Mouse (Mus musculus) B cell, adult 2 months (primary cell): ENCODE results near the gene Gm28051.
A peak's percentile ranks its signal among the peaks of the same experiment; 100 is the strongest.

Source experiments
- DNase-seq, 2 experiments: peaks; one replicate each; pipeline ENCODE4 v3.0.0; 2022

Gm28051 gene

GRCm38 (mm10) chr12:102757689-102758402, at the start of gene Gm28051, which contains the start of the genes Gon7 and Ubr7:
Gm28051 (minus strand) TSS chr12:102757765.
Gon7 (minus strand) TSS chr12:102757803.
Ubr7 (plus strand) TSS chr12:102757967.
- DNase-seq, result peak; percentile 92 to 93

GRCm38 (mm10) chr12:102799528-102799927, 42.0 kb upstream of the Gm28051 start:
- DNase-seq, result no peak

GRCm38 (mm10) chr12:102787927-102788326, 30.4 kb upstream of the Gm28051 start:
- no peak for DNase-seq

GRCm38 (mm10) chr12:102785593-102785985, 28.0 kb upstream of the Gm28051 start:
- DNase-seq, result no peak

GRCm38 (mm10) chr12:102784899-102785592, 27.5 kb upstream of the Gm28051 start:
- no peak for DNase-seq

GRCm38 (mm10) chr12:102782841-102783240, 25.3 kb upstream of the Gm28051 start:
- DNase-seq, result no peak

GRCm38 (mm10) chr12:102779452-102779851, 21.9 kb upstream of the Gm28051 start:
- peak in 1 of 2 experiments; percentile 36 for DNase-seq

GRCm38 (mm10) chr12:102778151-102778550, 20.6 kb upstream of the Gm28051 start:
- DNase-seq, result no peak

- no peak for DNase-seq
Measured at GRCm38 (mm10) chr12:102776035-102776434, 18.5 kb upstream of the Gm28051 start.

GRCm38 (mm10) chr12:102772676-102773075, 15.1 kb upstream of the Gm28051 start:
- no peak for DNase-seq

- DNase-seq, result no peak
Measured at GRCm38 (mm10) chr12:102771601-102772000, 14.0 kb upstream of the Gm28051 start.

- peak; percentile 22 to 24 for DNase-seq
Measured at GRCm38 (mm10) chr12:102769000-102769399, 11.4 kb upstream of the Gm28051 start.

GRCm38 (mm10) chr12:102763696-102764095, 6.1 kb upstream of the Gm28051 start:
- DNase-seq, result no peak

- no peak for DNase-seq
Measured at GRCm38 (mm10) chr12:102761668-102762067, 4.1 kb upstream of the Gm28051 start.

GRCm38 (mm10) chr12:102758936-102759335, 1.4 kb upstream of the Gm28051 start:
- DNase-seq, result no peak

GRCm38 (mm10) chr12:102758403-102758756, 815 bp upstream of the Gm28051 start, which contains the start of gene Gm20604:
Gm20604 (minus strand) TSS chr12:102758672.
- DNase-seq, result peak in 1 of 2 experiments; percentile 31

GRCm38 (mm10) chr12:102757055-102757688, 393 bp downstream of the Gm28051 start:
- peak in 1 of 2 experiments; percentile 19 for DNase-seq

GRCm38 (mm10) chr12:102756304-102756703, 1.3 kb downstream of the Gm28051 start:
- peak; percentile 79 to 82 for DNase-seq

- no peak for DNase-seq
Measured at GRCm38 (mm10) chr12:102748256-102748655, 9.3 kb downstream of the Gm28051 start.

- peak; percentile 52 to 66 for DNase-seq
Measured at GRCm38 (mm10) chr12:102744839-102745238, 12.7 kb downstream of the Gm28051 start.

- DNase-seq, result peak; percentile 92
Measured at GRCm38 (mm10) chr12:102743589-102744574, 13.7 kb downstream of the Gm28051 start, which contains the start of the genes Moap1 and Tmem251. Moap1 (minus strand) TSS chr12:102743661. Tmem251 (plus strand) TSS chr12:102743762.

GRCm38 (mm10) chr12:102743036-102743588, 14.5 kb downstream of the Gm28051 start:
- no peak for DNase-seq
